Mouse (Mus musculus) bone marrow, adult 2 months (tissue): ENCODE measurements around the gene Manba. TPM values are rescaled to one million over a fixed set of nuclear protein-coding genes. Genes with fewer than 3 reads are reported as not detected.

Experiments used
- H3K27ac ChIP-seq: fragments of 200-500 bp; 2 replicates; pipeline ENCODE4 v1.5.1; 2012; ENCODE audit warnings: low read depth, mild to moderate bottlenecking, control low read depth, inconsistent platforms, low read length; ENCODE audit not compliant: control insufficient read depth, poor library complexity, insufficient read depth
- H3K4me1 ChIP-seq: fragments of 200-500 bp; 2 replicates; pipeline ENCODE4 v1.6.1; 2011; ENCODE audit warnings: low read length; ENCODE audit not compliant: control insufficient read depth, insufficient read depth
- H3K4me3 ChIP-seq: fragments of 200-500 bp; replicated peaks from 2 replicates; pipeline ENCODE3; 2011; ENCODE audit warnings: mild to moderate bottlenecking, low read depth, low read length, control low read depth; ENCODE audit not compliant: control insufficient read depth
- CTCF ChIP-seq: fragments of 200-500 bp; IDR thresholded peaks from 2 replicates; pipeline ENCODE4 v1.5.1; 2011; ENCODE audit warnings: low read length, control low read depth; ENCODE audit not compliant: control insufficient read depth, insufficient read depth
- POLR2A ChIP-seq: fragments of 200-500 bp; IDR thresholded peaks from 2 replicates; pipeline ENCODE4 v1.6.1; 2011; ENCODE audit warnings: low read depth, mild to moderate bottlenecking, control low read depth, low read length, borderline replicate concordance; ENCODE audit not compliant: control insufficient read depth
- WGBS: fragments of 180-500 bp; shearing (Covaris S2); methylation state at CpG from one replicate; pipeline ENCODE4 v1.1.7; 2018; 5-methylcytosine and 5-hydroxymethylcytosine counted together
- polyA plus RNA-seq: library from polyadenylated mRNA; stranded (reverse); fragments of >200 nt; gene quantifications from 2 replicates; pipeline ENCODE4 v1.2.4, GENCODE M21; 2011; ENCODE audit warnings: low replicate concordance; ENCODE audit not compliant: missing spikeins, insufficient read depth, insufficient read length

Manba gene
- polyA plus RNA-seq, 1 experiment: 21.0 TPM

GRCm38 (mm10) chr3:135616730-135617129 lies 131.3 kb downstream of the Manba start:
- no peak for TF ChIP-seq POLR2A
- no peak for TF ChIP-seq CTCF
- no peak overlapping the region; the same call in 1 of the 2 replicates for H3K27ac ChIP-seq
- no peak overlapping the region for H3K4me3 ChIP-seq
- no peaks in the 10 kb centered on the region; the same call in 1 of the 2 replicates for H3K4me1 ChIP-seq
- WGBS: 23% methylated on average over 7 of the region's 7 CpGs

Other genes with a start within 250 kb of the Manba start
- 2.2 TPM in 1 of 2 replicates, not detected in the other for gene Bdh2, start 204.4 kb upstream of the Manba start, polyA plus RNA-seq
- gene Slc9b2, start 177.9 kb upstream of the Manba start, polyA plus RNA-seq: 1.4 TPM in 1 of 2 replicates, not detected in the other
- not detected in 2 replicates for gene Slc9b1, start 137.6 kb upstream of the Manba start, polyA plus RNA-seq
- 15.7 and 17.0 TPM in 2 replicates for gene Cisd2, start 61.7 kb upstream of the Manba start, polyA plus RNA-seq
- 83.6 and 125 TPM in 2 replicates for gene Ube2d3, start 47.5 kb upstream of the Manba start, polyA plus RNA-seq
- 20.4 and 34.6 TPM in 2 replicates for gene Nfkb1, start 205.9 kb downstream of the Manba start, polyA plus RNA-seq